Mouse (Mus musculus) small intestine, adult 2 months (tissue): ENCODE results near the gene Cel. TPM values are rescaled to one million over a fixed set of nuclear protein-coding genes. Genes with fewer than 3 reads are reported as not detected.

ENCODE experiments used
- H3K27ac ChIP-seq: fragments of 200-500 bp; 2 replicates; pipeline ENCODE4 v1.5.1; 2012; ENCODE audit warnings: low read depth, low read length, control low read depth, inconsistent platforms; ENCODE audit not compliant: insufficient read depth
- H3K27me3 ChIP-seq: fragments of 200-500 bp; 2 replicates; pipeline ENCODE4 v1.6.1; 2012; ENCODE audit warnings: mild to moderate bottlenecking, moderate library complexity, low read length, inconsistent platforms; ENCODE audit not compliant: control insufficient read depth, insufficient read depth
- H3K36me3 ChIP-seq: fragments of 200-500 bp; 2 replicates; pipeline ENCODE4 v1.6.1; 2012; ENCODE audit warnings: mild to moderate bottlenecking, low read length, control low read depth, inconsistent platforms; ENCODE audit not compliant: control insufficient read depth, insufficient read depth
- H3K4me1 ChIP-seq: fragments of 200-500 bp; 2 replicates; pipeline ENCODE4 v1.6.1; 2012; ENCODE audit warnings: low read length, inconsistent platforms, mixed read lengths; ENCODE audit not compliant: control insufficient read depth, insufficient read depth, insufficient read length
- H3K4me3 ChIP-seq: fragments of 200-500 bp; 2 replicates; pipeline ENCODE4 v1.5.1; 2012; ENCODE audit warnings: low read depth, mild to moderate bottlenecking, control low read depth, inconsistent platforms, low read length, moderate library complexity
- CTCF ChIP-seq: fragments of 200-500 bp; IDR thresholded peaks from 2 replicates; pipeline ENCODE4 v1.5.1; 2012; ENCODE audit warnings: low read depth, mild to moderate bottlenecking, control low read depth, inconsistent platforms, low read length, moderate library complexity, mixed read lengths; ENCODE audit not compliant: insufficient replicate concordance, insufficient read length; ENCODE audit errors: extremely low read depth
- POLR2A ChIP-seq: fragments of 200-500 bp; IDR thresholded peaks from 2 replicates; pipeline ENCODE4 v1.6.1; 2012; ENCODE audit warnings: low read depth, mild to moderate bottlenecking, control low read depth, inconsistent platforms, low read length, moderate library complexity
- WGBS: fragments of 180-500 bp; shearing (Covaris S2); methylation state at CpG from one replicate; pipeline ENCODE4 v1.1.7; 2018; 5-methylcytosine and 5-hydroxymethylcytosine counted together
- polyA plus RNA-seq: library from polyadenylated mRNA; depleted of rRNA; stranded (reverse); fragments of >200 nt; gene quantifications from 2 replicates; pipeline ENCODE4 v1.2.3, GENCODE M21; 2012

Gene Cel
- polyA plus RNA-seq, 1 experiment, result 8.8 TPM

- H3K4me1 ChIP-seq, result peaks cover 53% of the 10 kb centered on the region
- TF ChIP-seq CTCF (no peak), POLR2A (peak; percentile 11; the same call in 1 of the 2 replicates)
- 11% methylated on average over 11 of the region's 11 CpGs for WGBS
Observed at GRCm38 (mm10) chr2:28525219-28525942, 37.8 kb downstream of the Cel start.

GRCm38 (mm10) chr2:28524406-28524805 is 38.8 kb downstream of the Cel start:
- Histone ChIP-seq H3K36me3 (no peaks in the 10 kb centered on the region), H3K27ac (peak overlapping the region; percentile 95), H3K27me3 (no peaks in the 10 kb centered on the region), H3K4me3 (no peak overlapping the region), H3K4me1 (peaks cover 53% of the 10 kb centered on the region)
- 78% methylated on average over 10 of the region's 10 CpGs for WGBS
- TF ChIP-seq POLR2A (no peak), CTCF (no peak)

More at GRCm38 (mm10) chr2:28525219-28525942, 37.8 kb downstream of the Cel start:
- Histone ChIP-seq H3K27ac (peak overlapping the region; percentile 95), H3K27me3 (no peaks in the 10 kb centered on the region), H3K36me3 (no peaks in the 10 kb centered on the region), H3K4me3 (peak overlapping the region; percentile 17; the same call in 1 of the 2 replicates)

- TF ChIP-seq CTCF (no peak), POLR2A (peak; percentile 52; the same call in 1 of the 2 replicates)
- no peak overlapping the region for H3K4me3 ChIP-seq
- WGBS, result 9% methylated on average over 5 of the region's 5 CpGs
- peaks cover 56% of the 10 kb centered on the region for H3K4me1 ChIP-seq
- peak overlapping the region; percentile 95 for H3K27ac ChIP-seq
- no peaks in the 10 kb centered on the region for H3K36me3 ChIP-seq
- no peaks in the 10 kb centered on the region for H3K27me3 ChIP-seq
Observed at GRCm38 (mm10) chr2:28523643-28524117, 39.5 kb downstream of the Cel start.

- Histone ChIP-seq H3K27me3 (no peaks in the 10 kb centered on the region), H3K36me3 (no peaks in the 10 kb centered on the region), H3K4me1 (peaks cover 69% of the 10 kb centered on the region), H3K4me3 (no peak overlapping the region), H3K27ac (peak overlapping the region; percentile 41)
- WGBS, result 36% methylated on average over 4 of the region's 4 CpGs
- TF ChIP-seq POLR2A (no peak), CTCF (no peak)
Observed at GRCm38 (mm10) chr2:28522166-28522565, 41.0 kb downstream of the Cel start.

- TF ChIP-seq CTCF (no peak), POLR2A (no peak)
- WGBS, result 58% methylated on average over 6 of the region's 6 CpGs
Observed at GRCm38 (mm10) chr2:28521571-28522151, 41.5 kb downstream of the Cel start.

GRCm38 (mm10) chr2:28520581-28520980 is 42.6 kb downstream of the Cel start:
- Histone ChIP-seq H3K27ac (no peak overlapping the region), H3K4me1 (peaks cover 67% of the 10 kb centered on the region), H3K27me3 (no peaks in the 10 kb centered on the region), H3K36me3 (no peaks in the 10 kb centered on the region), H3K4me3 (no peak overlapping the region)
- WGBS, result 66% methylated on average over 5 of the region's 5 CpGs
- no peak for TF ChIP-seq CTCF
- no peak for TF ChIP-seq POLR2A

More at GRCm38 (mm10) chr2:28521571-28522151, 41.5 kb downstream of the Cel start:
- peaks cover 70% of the 10 kb centered on the region for H3K4me1 ChIP-seq
- no peaks in the 10 kb centered on the region for H3K27me3 ChIP-seq
- no peak overlapping the region for H3K4me3 ChIP-seq
- no peaks in the 10 kb centered on the region for H3K36me3 ChIP-seq
- H3K27ac ChIP-seq, result peak overlapping the region; percentile 41

- Histone ChIP-seq H3K27me3 (no peaks in the 10 kb centered on the region), H3K27ac (peak overlapping the region; percentile 92), H3K4me3 (no peak overlapping the region), H3K4me1 (peaks cover 63% of the 10 kb centered on the region), H3K36me3 (no peaks in the 10 kb centered on the region)
- 74% methylated on average over 2 of the region's 2 CpGs for WGBS
- TF ChIP-seq CTCF (no peak), POLR2A (no peak)
Observed at GRCm38 (mm10) chr2:28518231-28518630, 45.0 kb downstream of the Cel start.
